17 mouse cellular contexts compared by ENCODE assay signal in genomic region chr6:148310981-148311380, GRCm38 (mm10).
"Had no signal": no experiment of that assay in that cellular context is flagged by ENCODE, and none has a peak within 500 bp of the region (broad histone marks: within the 10 kb centered on the region; RNA-seq: fewer than 3 reads in every experiment).

No protein-coding gene starts in this region.

- H3K4me1 ChIP-seq: megakaryocyte, embryonic 14.5 days; midbrain, embryonic 13.5 days; neural tube, embryonic 12.5 days had no signal

- H3K4me3 ChIP-seq: lung, embryonic 15.5 days; megakaryocyte, embryonic 14.5 days; midbrain, embryonic 13.5 days; neural tube, embryonic 12.5 days had no signal

- H3K4me2 ChIP-seq: lung, embryonic 15.5 days; midbrain, embryonic 11.5 days; midbrain, embryonic 13.5 days; neural tube, embryonic 12.5 days had no signal

- H3K27ac ChIP-seq: lung, embryonic 15.5 days; macrophage; midbrain, embryonic 13.5 days; neural tube, embryonic 12.5 days had no signal

- ATAC-seq: liver, postnatal 0 days; lung, postnatal 0 days had no signal

- DNase-seq: liver, postnatal 0 days; lung, adult 2 months; lung, postnatal 14 days; lung, postnatal 36 days; right cerebral cortex, postnatal 25 days; right cerebral cortex, postnatal 4 days; spleen, adult 18-20 months; thymus, adult 18-20 months; thymus, postnatal 14 days; thymus, postnatal 36 days had no signal

- H3K9me3 ChIP-seq: lung, embryonic 15.5 days; megakaryocyte, embryonic 14.5 days; midbrain, embryonic 13.5 days; neural tube, embryonic 12.5 days had no signal

- H3K27me3 ChIP-seq: lung, embryonic 15.5 days; midbrain, embryonic 13.5 days; neural tube, embryonic 12.5 days had no signal

- H3K36me3 ChIP-seq: lung, embryonic 15.5 days; midbrain, embryonic 13.5 days; neural tube, embryonic 12.5 days had no signal

- H3K9ac ChIP-seq: liver, postnatal 0 days; lung, embryonic 15.5 days; midbrain, embryonic 13.5 days; neural tube, embryonic 12.5 days had no signal
